Mouse (Mus musculus): ENCODE data around the gene Creb3l4. TPM values are rescaled to one million over a fixed set of nuclear protein-coding genes. Genes with fewer than 3 reads are reported as not detected.

Gene Creb3l4
- polyA plus RNA-seq, 1 experiment from 2014 or later: 3.3 TPM

DNA sequence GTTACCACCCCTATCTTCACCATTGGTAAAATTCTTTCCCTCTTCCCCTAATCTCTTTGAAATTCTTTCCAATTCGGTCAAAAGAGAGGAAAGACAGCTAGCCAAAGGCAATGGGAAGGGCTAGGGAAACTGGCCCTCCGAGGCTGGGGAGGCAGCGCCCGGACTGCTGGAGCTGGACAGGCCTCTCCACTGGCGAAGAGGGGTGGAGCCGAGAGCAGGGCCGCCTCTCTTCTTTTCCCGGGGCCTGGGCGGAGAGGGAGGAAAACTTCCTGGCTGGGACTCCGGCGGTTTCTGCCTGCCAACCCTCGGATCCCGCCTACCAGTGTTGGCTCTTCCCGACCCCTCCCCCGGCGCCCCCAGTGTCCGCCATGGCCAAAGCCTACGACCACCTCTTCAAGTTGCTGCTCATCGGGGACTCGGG, 22.8 kb downstream of the Creb3l4 start:
- peak overlapping the region; percentile 40 for H3K4me3 ChIP-seq
- ATAC-seq (ENCODE audit: low read depth): peak; percentile 59
- peak overlapping the region; percentile 69 for H3K9ac ChIP-seq
- peak overlapping the region; percentile 68 for H3K27ac ChIP-seq (replicated peaks)
- no peaks in the 10 kb centered on the region for H3K27me3 ChIP-seq
- WGBS: under 1% methylated on average over 19 of the region's 20 CpGs
- H3K4me1 ChIP-seq (replicated peaks): peaks cover 19% of the 10 kb centered on the region
- peaks cover 13% of the 10 kb centered on the region; the same call in 1 of the 2 replicates for H3K36me3 ChIP-seq
- H3K4me2 ChIP-seq: peak overlapping the region; percentile 79
- H3K9me3 ChIP-seq: no peaks in the 10 kb centered on the region

DNA sequence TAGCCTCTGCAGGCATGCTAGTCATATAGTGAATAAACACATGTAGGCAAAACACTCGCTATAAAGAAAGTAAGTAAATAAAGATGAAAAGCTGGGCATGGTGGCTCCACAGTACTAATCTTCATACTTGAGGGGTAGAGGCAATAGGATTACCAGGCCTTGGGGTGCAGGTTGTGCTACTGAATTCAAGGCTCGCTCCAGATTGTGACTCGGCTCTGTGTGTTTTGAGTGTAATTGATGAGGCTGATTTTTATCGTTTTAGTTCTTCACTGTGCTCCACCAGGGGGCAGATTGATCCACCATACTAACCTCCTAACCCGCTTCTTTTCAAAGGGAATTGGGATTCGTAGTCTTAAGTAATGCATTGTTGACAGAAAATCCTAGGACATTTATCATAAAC, 23.2 kb downstream of the Creb3l4 start:
- Histone ChIP-seq H3K27ac (replicated peaks) (peak overlapping the region; percentile 68), H3K4me1 (replicated peaks) (peaks cover 19% of the 10 kb centered on the region), H3K36me3 (peaks cover 9% of the 10 kb centered on the region; the same call in 1 of the 2 replicates), H3K27me3 (no peaks in the 10 kb centered on the region), H3K4me3 (peak overlapping the region; percentile 40), H3K9me3 (no peaks in the 10 kb centered on the region), H3K9ac (peak overlapping the region; percentile 69), H3K4me2 (peak overlapping the region; percentile 79)
- ATAC-seq (ENCODE audit: low read depth): peak; percentile 65; the same call in 1 of the 2 replicates
- 10% methylated on average over 6 of the region's 6 CpGs for WGBS

DNA sequence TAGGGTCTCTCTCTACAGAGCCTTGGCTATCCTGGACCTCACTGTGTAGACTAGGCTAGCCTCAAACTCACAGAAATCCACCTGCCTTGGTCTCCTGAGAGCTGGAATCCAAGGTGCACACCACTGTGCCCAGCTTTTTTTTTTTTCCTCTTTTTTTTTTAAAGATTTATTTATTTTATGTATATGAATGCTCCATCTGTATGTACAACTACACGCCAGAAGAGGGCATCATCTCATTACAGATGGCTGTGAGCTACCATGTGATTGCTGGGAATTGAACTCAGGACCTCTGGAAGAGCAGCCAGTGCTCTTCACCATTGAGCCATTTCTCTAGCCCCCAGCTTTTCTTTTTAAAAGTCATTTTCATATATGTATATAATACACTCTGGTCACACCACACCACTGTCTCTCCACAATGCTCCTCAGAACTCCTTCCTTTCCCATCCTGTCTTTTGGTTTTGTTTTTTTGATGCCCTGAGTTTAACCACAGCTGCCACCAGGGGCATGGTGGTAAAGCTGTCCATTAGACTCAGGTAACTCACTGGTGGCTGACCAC, 27.4 kb downstream of the Creb3l4 start:
- 38% methylated on average over 1 of the region's 1 CpGs for WGBS
- H3K36me3 ChIP-seq: peaks cover 18% of the 10 kb centered on the region
- H3K4me3 ChIP-seq: no peak overlapping the region
- peaks cover 37% of the 10 kb centered on the region for H3K4me1 ChIP-seq (replicated peaks)
- no peak overlapping the region for H3K27ac ChIP-seq (replicated peaks)
- H3K9ac ChIP-seq: no peak overlapping the region
- H3K9me3 ChIP-seq: no peaks in the 10 kb centered on the region
- H3K27me3 ChIP-seq: no peaks in the 10 kb centered on the region
- ATAC-seq (ENCODE audit: low read depth): no peak
- no peak overlapping the region for H3K4me2 ChIP-seq

DNA sequence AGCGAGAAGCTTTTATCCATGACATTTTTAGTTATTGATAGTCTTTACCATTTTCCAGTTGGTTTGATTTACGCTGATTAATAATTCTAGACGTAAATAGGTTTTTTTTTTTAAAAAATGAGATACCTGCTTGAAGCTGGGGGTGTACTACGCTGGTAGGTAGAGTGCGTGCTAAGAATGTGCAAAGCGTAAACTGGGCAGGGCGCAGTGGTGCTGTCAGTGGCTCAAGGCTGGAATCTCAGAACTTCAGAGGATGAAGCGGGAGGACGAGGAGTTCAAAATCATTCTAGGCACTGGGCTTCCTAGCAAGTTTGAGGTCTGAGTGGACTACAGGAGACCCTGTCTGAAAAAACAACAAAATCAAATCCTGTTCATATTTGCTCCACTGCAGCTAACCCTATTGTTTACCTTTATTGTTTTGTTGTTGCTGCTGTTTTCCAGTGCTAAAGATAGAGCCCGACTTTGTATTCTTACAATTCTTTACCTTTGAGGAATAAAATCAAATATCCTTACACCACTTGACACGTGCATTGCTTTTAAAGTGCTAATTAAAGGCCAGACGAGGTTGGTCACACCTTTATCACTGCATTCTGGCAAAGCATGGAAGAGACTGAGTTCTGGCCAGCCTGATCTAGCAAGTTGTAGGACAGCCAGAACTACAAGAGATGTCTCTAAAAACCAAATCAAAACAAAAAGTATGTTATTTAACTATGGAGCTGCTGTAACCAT, 29.2 kb downstream of the Creb3l4 start:
- ATAC-seq (ENCODE audit: low read depth): peak; percentile 60
- Histone ChIP-seq H3K4me1 (replicated peaks) (peaks cover 32% of the 10 kb centered on the region), H3K27me3 (no peaks in the 10 kb centered on the region), H3K4me3 (peak overlapping the region; percentile 76), H3K4me2 (peak overlapping the region; percentile 95), H3K27ac (replicated peaks) (peak overlapping the region; percentile 69; the same call in 1 of the 2 replicates), H3K9ac (peak overlapping the region; percentile 60), H3K36me3 (peaks cover 36% of the 10 kb centered on the region), H3K9me3 (no peaks in the 10 kb centered on the region)
- WGBS: 11% methylated on average over 12 of the region's 12 CpGs

DNA sequence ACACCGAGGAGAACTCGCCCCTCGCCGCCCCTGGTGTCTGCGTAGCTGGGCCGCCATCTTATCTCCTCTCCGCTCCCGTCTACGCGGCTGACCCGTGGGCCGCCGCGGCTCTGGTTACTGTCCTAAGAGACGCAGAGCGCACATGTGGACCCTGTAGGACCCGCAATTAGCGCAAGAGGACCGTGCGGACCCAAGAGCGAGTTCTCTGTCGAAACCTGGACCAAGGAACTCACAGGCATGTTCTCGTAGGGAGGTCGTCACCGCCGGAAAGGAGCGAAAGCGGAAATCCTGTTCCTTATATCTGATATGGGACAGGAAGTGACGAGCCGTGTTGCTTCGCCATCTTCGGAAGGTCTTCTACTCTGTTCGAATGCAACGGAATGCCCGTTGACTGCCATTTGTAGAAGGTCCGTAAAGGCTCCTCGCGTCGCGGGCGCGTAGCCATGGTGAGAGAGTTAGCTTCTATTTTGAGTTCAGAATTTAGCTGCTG, 29.9 kb downstream of the Creb3l4 start, which contains the start of the genes Rps27 and Rab13:
TSS of gene Rps27 (minus strand) at position 275 of the 490 bp plus-strand sequence.
TSS of gene Rab13 (plus strand) at position 319 of the 490 bp plus-strand sequence.
- H3K4me1 ChIP-seq (replicated peaks): peaks cover 32% of the 10 kb centered on the region
- WGBS: under 1% methylated on average over 42 of the region's 42 CpGs
- H3K4me3 ChIP-seq: peak within 1 kb of the TSS; percentile 76
- peaks cover 43% of the 10 kb centered on the region for H3K36me3 ChIP-seq
- peak within 1 kb of the TSS; percentile 95 for H3K4me2 ChIP-seq
- no peaks in the 10 kb centered on the region for H3K9me3 ChIP-seq
- peak; percentile 96 for ATAC-seq (ENCODE audit: low read depth)
- peak within 1 kb of the TSS; percentile 88 for H3K9ac ChIP-seq
- H3K27me3 ChIP-seq: no peaks in the 10 kb centered on the region
- peak within 1 kb of the TSS; percentile 86 for H3K27ac ChIP-seq (replicated peaks)

DNA sequence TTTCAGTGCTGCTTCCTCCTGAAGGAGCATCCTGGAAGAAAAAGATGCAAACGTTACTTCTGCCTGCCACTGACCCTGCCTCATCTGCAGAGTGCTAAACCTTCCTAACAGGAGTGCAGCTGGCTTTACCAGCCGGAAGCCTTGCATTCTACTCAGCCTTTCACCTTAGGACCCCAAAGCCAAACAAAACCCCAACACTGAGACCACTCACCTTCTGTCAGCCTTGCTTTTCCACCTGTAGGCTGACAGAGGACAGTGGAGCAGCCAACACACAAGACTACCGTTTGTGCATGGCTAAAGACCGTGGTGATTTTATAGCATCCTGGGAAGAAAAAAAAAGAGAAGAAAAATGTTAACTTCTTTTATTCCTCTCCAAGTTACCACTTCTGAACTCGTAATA, 30.6 kb downstream of the Creb3l4 start:
- peaks cover 50% of the 10 kb centered on the region for H3K36me3 ChIP-seq
- no peak for ATAC-seq (ENCODE audit: low read depth)
- H3K9ac ChIP-seq: peak overlapping the region; percentile 88
- 13% methylated on average over 5 of the region's 5 CpGs for WGBS
- H3K27me3 ChIP-seq: no peaks in the 10 kb centered on the region
- H3K4me2 ChIP-seq: peak overlapping the region; percentile 95
- H3K27ac ChIP-seq (replicated peaks): peak overlapping the region; percentile 86
- H3K9me3 ChIP-seq: no peaks in the 10 kb centered on the region
- H3K4me1 ChIP-seq (replicated peaks): peaks cover 32% of the 10 kb centered on the region
- peak overlapping the region; percentile 76 for H3K4me3 ChIP-seq

DNA sequence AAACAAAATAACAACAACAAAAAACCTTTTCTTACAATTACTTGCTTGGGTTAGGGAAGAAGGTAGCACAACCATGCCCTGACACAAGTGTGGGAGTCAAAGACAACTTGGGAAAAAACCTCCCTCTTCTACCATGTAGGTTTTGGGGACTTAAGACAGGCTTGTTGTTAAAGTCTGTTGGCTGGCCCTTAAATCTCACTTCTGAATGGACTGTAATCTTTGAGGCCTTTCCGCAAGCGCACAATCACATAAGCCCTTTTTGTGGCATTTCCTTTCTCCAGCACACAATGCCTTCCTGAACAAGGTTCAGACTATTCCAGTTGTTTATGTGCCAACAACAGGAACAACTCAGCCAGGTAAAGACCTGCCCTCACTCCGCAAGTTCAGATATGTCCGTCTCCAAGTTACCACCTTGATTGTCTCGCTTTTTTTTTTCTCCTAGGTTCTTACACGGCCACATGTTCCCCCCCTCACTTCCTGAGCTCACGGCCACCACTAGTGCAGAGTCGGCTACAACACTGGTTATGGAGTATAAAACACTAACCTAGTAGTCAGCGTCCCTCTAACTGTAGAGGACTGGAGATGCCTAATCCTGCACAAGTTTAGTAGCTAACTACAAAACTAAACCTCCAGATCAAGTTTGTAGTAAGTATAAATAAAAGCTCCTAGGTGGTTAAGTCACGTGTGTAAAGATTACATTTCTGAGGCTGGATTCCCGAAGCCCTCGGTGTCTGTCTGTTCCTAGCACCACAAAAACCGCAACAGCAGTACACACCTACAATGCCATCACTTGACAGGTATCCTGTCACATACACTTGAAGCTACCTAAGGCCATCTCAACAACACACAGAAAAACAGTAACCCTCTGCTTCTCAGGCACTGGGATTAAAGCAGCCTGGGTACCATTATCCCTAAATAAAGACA, 31.6 kb downstream of the Creb3l4 start:
- H3K4me2 ChIP-seq: peak overlapping the region; percentile 95
- H3K4me3 ChIP-seq: peak overlapping the region; percentile 76
- H3K36me3 ChIP-seq: peaks cover 58% of the 10 kb centered on the region
- H3K27ac ChIP-seq (replicated peaks): no peak overlapping the region
- 86% methylated on average over 13 of the region's 13 CpGs for WGBS
- no peak for ATAC-seq (ENCODE audit: low read depth)
- no peaks in the 10 kb centered on the region for H3K9me3 ChIP-seq
- H3K27me3 ChIP-seq: no peaks in the 10 kb centered on the region
- peak overlapping the region; percentile 88 for H3K9ac ChIP-seq
- H3K4me1 ChIP-seq (replicated peaks): peaks cover 32% of the 10 kb centered on the region

DNA sequence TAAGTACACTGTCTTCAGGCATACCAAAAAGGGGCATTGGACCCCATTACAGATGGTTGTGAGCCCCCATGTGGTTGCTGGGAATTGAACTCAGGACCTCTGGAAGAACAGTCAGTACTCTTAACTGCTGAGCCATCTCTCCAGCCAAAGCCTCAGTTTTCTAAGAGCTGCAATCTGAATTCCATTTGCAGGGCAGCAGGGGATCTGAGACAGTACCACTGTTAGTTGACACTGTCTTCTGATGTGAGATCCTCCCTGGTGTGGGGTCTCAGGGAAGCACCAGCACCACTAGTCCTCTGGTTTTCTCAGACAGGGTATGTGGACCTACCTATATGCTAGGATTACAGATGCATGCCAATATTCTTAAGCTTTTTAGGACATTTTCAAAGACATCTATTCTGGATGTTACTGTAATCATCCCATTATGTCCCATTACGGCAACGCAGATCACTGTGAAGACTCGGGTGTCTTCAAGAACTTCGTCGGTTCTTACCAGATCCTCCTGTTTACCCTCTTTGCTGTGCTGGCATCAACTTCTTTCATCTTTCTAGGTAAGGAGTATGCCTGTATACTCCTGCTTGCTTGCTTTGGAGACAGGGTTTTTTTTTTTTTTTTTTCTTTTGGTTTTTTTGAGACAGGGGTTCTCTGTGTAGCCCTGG, 33.3 kb downstream of the Creb3l4 start:
- Histone ChIP-seq H3K27ac (replicated peaks) (no peak overlapping the region), H3K36me3 (peaks cover 58% of the 10 kb centered on the region), H3K4me1 (replicated peaks) (peaks cover 32% of the 10 kb centered on the region), H3K4me3 (no peak overlapping the region), H3K4me2 (no peak overlapping the region), H3K27me3 (no peaks in the 10 kb centered on the region), H3K9me3 (no peaks in the 10 kb centered on the region), H3K9ac (no peak overlapping the region)
- no peak for ATAC-seq (ENCODE audit: low read depth)
- 92% methylated on average over 5 of the region's 5 CpGs for WGBS

DNA sequence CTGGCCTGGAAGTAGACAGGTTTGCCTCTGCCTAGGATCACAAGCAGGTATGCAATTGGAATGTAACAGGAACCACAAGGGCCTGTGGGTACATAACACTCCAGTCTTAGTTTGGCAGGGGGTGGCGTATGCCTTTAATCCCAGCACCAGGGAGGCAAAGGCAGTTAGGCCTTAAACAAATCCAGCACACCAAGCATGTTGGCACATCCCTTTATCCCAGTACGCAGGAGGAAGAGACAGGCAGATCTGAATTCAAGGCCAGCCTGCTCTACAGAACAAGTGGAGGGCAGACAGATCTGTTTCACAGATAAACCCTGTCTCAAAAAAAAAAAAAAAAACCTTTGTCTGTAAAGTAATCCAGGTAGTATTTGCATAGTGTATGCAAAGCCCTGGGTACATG, 34.6 kb downstream of the Creb3l4 start:
- H3K4me2 ChIP-seq: no peak overlapping the region
- ATAC-seq (ENCODE audit: low read depth): no peak
- no peaks in the 10 kb centered on the region for H3K9me3 ChIP-seq
- no peak overlapping the region for H3K4me3 ChIP-seq
- H3K36me3 ChIP-seq: peaks cover 58% of the 10 kb centered on the region
- no peak overlapping the region for H3K27ac ChIP-seq (replicated peaks)
- no peaks in the 10 kb centered on the region for H3K27me3 ChIP-seq
- 91% methylated on average over 2 of the region's 2 CpGs for WGBS
- H3K9ac ChIP-seq: no peak overlapping the region
- peaks cover 24% of the 10 kb centered on the region for H3K4me1 ChIP-seq (replicated peaks)

DNA sequence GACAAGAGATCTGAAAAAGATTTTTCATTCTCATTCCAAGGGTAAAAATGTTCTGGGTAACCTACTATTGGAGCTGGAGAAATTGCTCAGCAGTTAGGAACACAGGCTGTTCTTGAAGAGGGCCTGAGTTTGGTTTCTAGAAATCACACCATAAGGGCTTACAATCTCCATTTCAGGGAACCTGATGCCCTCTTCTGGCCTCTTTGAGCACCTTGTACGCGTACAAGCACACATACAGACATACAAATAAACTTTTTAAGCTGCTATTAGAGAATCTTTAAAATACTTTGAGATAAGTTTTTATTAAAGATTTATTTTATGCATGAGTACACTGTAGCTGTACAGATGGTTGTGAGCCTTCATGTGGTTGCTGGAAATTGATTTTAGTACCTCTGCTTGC, 38.7 kb downstream of the Creb3l4 start:
- Histone ChIP-seq H3K36me3 (peaks cover 26% of the 10 kb centered on the region), H3K4me2 (no peak overlapping the region), H3K9me3 (no peaks in the 10 kb centered on the region), H3K4me1 (replicated peaks) (no peaks in the 10 kb centered on the region), H3K27ac (replicated peaks) (no peak overlapping the region), H3K27me3 (no peaks in the 10 kb centered on the region), H3K9ac (no peak overlapping the region), H3K4me3 (no peak overlapping the region)
- 95% methylated on average over 2 of the region's 2 CpGs for WGBS
- ATAC-seq (ENCODE audit: low read depth): no peak

DNA sequence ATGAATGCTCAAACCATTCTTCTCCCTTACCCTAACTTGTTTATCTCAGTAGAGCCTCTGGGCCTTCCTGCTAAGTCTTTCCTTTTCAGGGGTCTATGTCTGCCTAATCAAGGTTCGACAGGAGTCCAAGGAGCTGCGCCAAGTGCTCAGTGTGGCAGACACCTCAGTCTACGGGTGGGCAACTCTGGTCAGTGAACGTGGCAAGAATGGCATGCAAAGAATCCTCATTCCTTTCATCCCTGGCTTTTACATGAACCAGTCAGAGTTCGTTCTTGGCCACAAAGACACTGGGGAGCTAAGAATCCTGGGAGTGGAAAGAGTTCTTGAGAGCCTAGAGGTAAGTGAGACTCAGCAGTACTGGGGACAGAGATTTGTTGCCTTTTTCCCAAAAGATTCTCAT, 39.7 kb downstream of the Creb3l4 start:
- no peak for ATAC-seq (ENCODE audit: low read depth)
- Histone ChIP-seq H3K9ac (no peak overlapping the region), H3K4me1 (replicated peaks) (no peaks in the 10 kb centered on the region), H3K36me3 (peaks cover 17% of the 10 kb centered on the region), H3K9me3 (no peaks in the 10 kb centered on the region), H3K27ac (replicated peaks) (no peak overlapping the region), H3K27me3 (no peaks in the 10 kb centered on the region), H3K4me3 (no peak overlapping the region), H3K4me2 (no peak overlapping the region)
- 83% methylated on average over 5 of the region's 5 CpGs for WGBS
